12 mouse cellular contexts compared by ENCODE assay signal in genomic region chr10:102444912-102445556, GRCm38 (mm10). TPM values are rescaled to one million over a fixed set of nuclear protein-coding genes. Genes with fewer than 3 reads are reported as not detected.
DNase-seq lines count a peak whose midpoint lies in the region; ATAC-seq and TF ChIP-seq lines count a peak whose summit lies in the region.
"Had no signal": no experiment of that assay in that cellular context is flagged by ENCODE, and none has a peak within 500 bp of the region (broad histone marks: within the 10 kb centered on the region; RNA-seq: fewer than 3 reads in every experiment).

No protein-coding gene starts in this region.

- peak; percentile 32 for DNase-seq in embryo, embryonic 10.5 days (ENCODE audit: low spot score)
- no peak for DNase-seq in embryo, embryonic 10 days (ENCODE audit: low spot score)
- DNase-seq in lung, postnatal 0 days (ENCODE audit: low spot score) = peak; percentile 46
- no peak for DNase-seq in lung, adult 2 months
- no peak for DNase-seq in stomach, postnatal 0 days (ENCODE audit: low spot score)
- DNase-seq in adrenal gland, postnatal 25 days = no peak
- DNase-seq in adrenal gland, postnatal 10 days = no peak
- DNase-seq: thymus, adult 2 months had no signal

- TF ChIP-seq POLR2A in lung, adult 2 months (IDR thresholded peaks at IDR 0.05; ENCODE audit: borderline replicate concordance, extremely low read depth, low read depth, low read length) = no peak

- no peak overlapping the region for H3K9ac ChIP-seq in lung, postnatal 0 days (replicated peaks; ENCODE audit: low read depth)
- H3K9ac ChIP-seq in intestine, embryonic 15.5 days = no peak overlapping the region
- H3K9ac ChIP-seq in stomach, postnatal 0 days (ENCODE audit: low read length) = no peak overlapping the region
- H3K9ac ChIP-seq: liver, embryonic 14.5 days had no signal

- ATAC-seq in lung, postnatal 0 days = no peak
- 0 out of 2 replicates have a peak, but pooled peaks have one; percentile 39 for ATAC-seq in intestine, embryonic 15.5 days
- no peak for ATAC-seq in stomach, postnatal 0 days (ENCODE audit: low FRiP score, low TSS enrichment)
- ATAC-seq: inflammation-experienced regulatory T-cells, adult 6 months had no signal

- no peaks in the 10 kb centered on the region for H3K27me3 ChIP-seq in lung, postnatal 0 days (replicated peaks; ENCODE audit: insufficient read depth, low read length)
- H3K27me3 ChIP-seq in intestine, embryonic 15.5 days (replicated peaks) = no peaks in the 10 kb centered on the region
- no peaks in the 10 kb centered on the region for H3K27me3 ChIP-seq in stomach, postnatal 0 days (ENCODE audit: control insufficient read depth, insufficient read depth, low read length)

- peak; percentile 37 for TF ChIP-seq CTCF in lung, postnatal 0 days (IDR thresholded peaks at IDR 0.05)
- no peak for TF ChIP-seq CTCF in lung, adult 2 months (IDR thresholded peaks at IDR 0.05; ENCODE audit: insufficient read depth, low read length)
- TF ChIP-seq CTCF in stomach, postnatal 0 days (IDR thresholded peaks at IDR 0.05; ENCODE audit: low read depth) = peak; percentile 69

- H3K27ac ChIP-seq in lung, postnatal 0 days (ENCODE audit: low read length) = no peak overlapping the region
- no peak overlapping the region for H3K27ac ChIP-seq in intestine, embryonic 15.5 days
- no peak overlapping the region for H3K27ac ChIP-seq in stomach, postnatal 0 days (replicated peaks)
- H3K27ac ChIP-seq: liver, embryonic 14.5 days had no signal

- no peak overlapping the region for H3K4me3 ChIP-seq in lung, postnatal 0 days (ENCODE audit: low read depth, low read length)
- H3K4me3 ChIP-seq in lung, adult 2 months (replicated peaks; ENCODE audit: extremely low read depth, low read depth, low read length) = no peak overlapping the region
- no peak overlapping the region for H3K4me3 ChIP-seq in intestine, embryonic 15.5 days (replicated peaks)
- H3K4me3 ChIP-seq in stomach, postnatal 0 days (ENCODE audit: low read depth, low read length) = no peak overlapping the region

- no peak for TF ChIP-seq EP300 in lung, postnatal 0 days (IDR thresholded peaks at IDR 0.05)
- TF ChIP-seq EP300 in stomach, postnatal 0 days (optimal IDR thresholded peaks at IDR 0.05) = no peak

- no peaks in the 10 kb centered on the region for H3K36me3 ChIP-seq in lung, postnatal 0 days (ENCODE audit: insufficient read depth, low read length)
- H3K36me3 ChIP-seq in intestine, embryonic 15.5 days = no peaks in the 10 kb centered on the region
- H3K36me3 ChIP-seq in stomach, postnatal 0 days (ENCODE audit: control insufficient read depth, insufficient read depth, low read length) = no peaks in the 10 kb centered on the region

- WGBS in lung, postnatal 0 days = 22% methylated on average over 2 of the region's 2 CpGs
- 23% methylated on average over 2 of the region's 2 CpGs for WGBS in lung, adult 2 months
- WGBS in intestine, embryonic 15.5 days = 15% methylated on average over 2 of the region's 2 CpGs
- 18% methylated on average over 2 of the region's 2 CpGs for WGBS in stomach, postnatal 0 days

- H3K4me2 ChIP-seq in lung, postnatal 0 days (replicated peaks; ENCODE audit: low read depth, low read length) = no peak overlapping the region
- no peak overlapping the region for H3K4me2 ChIP-seq in intestine, embryonic 15.5 days (replicated peaks)
- no peak overlapping the region for H3K4me2 ChIP-seq in stomach, postnatal 0 days (replicated peaks; ENCODE audit: low read depth)

- no peaks in the 10 kb centered on the region for H3K4me1 ChIP-seq in lung, postnatal 0 days (ENCODE audit: insufficient read depth, low read depth, low read length)
- no peaks in the 10 kb centered on the region; the same call in 1 of the 2 replicates for H3K4me1 ChIP-seq in lung, adult 2 months (ENCODE audit: control insufficient read depth, insufficient read depth, low read length)
- no peaks in the 10 kb centered on the region for H3K4me1 ChIP-seq in intestine, embryonic 15.5 days (replicated peaks)
- no peaks in the 10 kb centered on the region for H3K4me1 ChIP-seq in stomach, postnatal 0 days (replicated peaks; ENCODE audit: control insufficient read depth, insufficient read depth)

- H3K9me3 ChIP-seq in lung, postnatal 0 days (ENCODE audit: low read length) = no peaks in the 10 kb centered on the region
- no peaks in the 10 kb centered on the region for H3K9me3 ChIP-seq in intestine, embryonic 15.5 days
- H3K9me3 ChIP-seq in stomach, postnatal 0 days (ENCODE audit: control insufficient read depth, low read length) = no peaks in the 10 kb centered on the region

RNA-seq across cellular contexts. Expression of gene Nts, which starts 45.3 kb away (rescaled TPM):
- 2.0 and 3.1 TPM in 2 replicates for polyA plus RNA-seq in lung, postnatal 0 days (2015; fragmentation: Nextera tagmentation; extraction: Ambion mirVana)
- polyA plus RNA-seq in lung, adult 2 months (2012; rRNA removed) = 0.09 and 0.11 TPM in 2 replicates
- polyA plus RNA-seq in intestine, embryonic 15.5 days (2015; fragmentation: Nextera tagmentation; extraction: Ambion mirVana) = 2.2 and 2.9 TPM in 2 replicates
- polyA plus RNA-seq in stomach, postnatal 0 days (2015; fragmentation: Nextera tagmentation; extraction: Ambion mirVana) = 0.36 and 0.39 TPM in 2 replicates
- not detected in 2 replicates for total RNA-seq in adrenal gland, postnatal 25 days (2021)
- total RNA-seq in adrenal gland, postnatal 10 days (2021) = under 1 TPM; 0.42 to 0.55 TPM
- total RNA-seq: neutrophil, adult 5-6 weeks had no signal
- polyA plus RNA-seq: inflammation-experienced regulatory T-cells, adult 6 months; liver, embryonic 14.5 days had no signal

Comparison
In these comparisons a context has a peak if more than half of its experiments do, and no peak if none do; other contexts are left out.
1. DNase-seq: peak in embryo, embryonic 10.5 days (single experiment) and lung, postnatal 0 days (single experiment); none in embryo, embryonic 10 days (single experiment), lung, adult 2 months (single experiment), stomach, postnatal 0 days (single experiment), adrenal gland, postnatal 25 days (single experiment) and adrenal gland, postnatal 10 days (single experiment).